Mouse (Mus musculus) liver, postnatal 0 days (tissue): Measurements from ENCODE around the gene Scarf1. TPM values are rescaled to one million over a fixed set of nuclear protein-coding genes. Genes with fewer than 3 reads are reported as not detected.

ENCODE experiments used
- ATAC-seq: fragments of 200-750 bp; cut with Nextera tagmentation; 2 replicates; pipeline ENCODE4 v1.8.0; 2017; ENCODE audit warnings: mild to moderate bottlenecking, moderate library complexity
- DNase-seq: peaks from one replicate; pipeline ENCODE4 v3.0.0-alpha.2; 2016
- H3K27ac ChIP-seq: fragments of 300-500 bp; sonication (generic); 2 replicates; pipeline ENCODE4 v1.5.1; 2014; ENCODE audit warnings: antibody characterized with exemption, moderate library complexity, mild to moderate bottlenecking, low read depth
- H3K27me3 ChIP-seq: fragments of 300-500 bp; sonication (generic); 2 replicates; pipeline ENCODE4 v1.6.1; 2014; ENCODE audit warnings: low read length, control low read depth, mixed read lengths; ENCODE audit not compliant: insufficient read depth
- H3K36me3 ChIP-seq: fragments of 300-500 bp; sonication (generic); replicated peaks from 2 replicates; pipeline ENCODE4 v1.6.1; 2014; ENCODE audit warnings: mild to moderate bottlenecking, control low read depth, low read length, moderate library complexity, mixed read lengths; ENCODE audit not compliant: insufficient read depth
- H3K4me1 ChIP-seq: fragments of 300-500 bp; sonication (generic); 2 replicates; pipeline ENCODE4 v1.6.1; 2014; ENCODE audit warnings: antibody characterized with exemption, mild to moderate bottlenecking, control low read depth; ENCODE audit not compliant: insufficient read depth
- H3K4me2 ChIP-seq: fragments of 300-500 bp; sonication (generic); 2 replicates; pipeline ENCODE4 v1.6.1; 2014; ENCODE audit warnings: low read depth, mild to moderate bottlenecking, low read length, moderate library complexity, mixed read lengths
- H3K4me3 ChIP-seq: fragments of 300-500 bp; sonication (generic); 2 replicates; pipeline ENCODE4 v1.5.1; 2014; ENCODE audit warnings: low read depth, low read length
- H3K9ac ChIP-seq: fragments of 300-500 bp; sonication (generic); replicated peaks from 2 replicates; pipeline ENCODE4 v1.6.1; 2014; ENCODE audit warnings: mild to moderate bottlenecking, moderate library complexity
- H3K9me3 ChIP-seq: fragments of 300-500 bp; sonication (generic); 2 replicates; pipeline ENCODE4 v1.6.1; 2016; ENCODE audit warnings: mild to moderate bottlenecking, control low read depth, low read length, mixed read lengths
- CTCF ChIP-seq: sonication (generic); IDR thresholded peaks from 2 replicates; pipeline ENCODE4 v1.5.1; 2016; ENCODE audit warnings: antibody characterized with exemption, low read depth
- EP300 ChIP-seq: IDR thresholded peaks from 2 replicates; pipeline ENCODE4 v1.6.1; 2016; ENCODE audit warnings: antibody characterized with exemption, low read depth, mild to moderate bottlenecking
- WGBS: fragments of 180-500 bp; shearing (Covaris S2); extraction: QIAGEN DNeasy Blood & Tissue Kit; methylation state at CpG from one replicate; pipeline ENCODE4 v1.1.7; 2014; ENCODE audit not compliant: insufficient replicate concordance; 5-methylcytosine and 5-hydroxymethylcytosine counted together
- microRNA counts: library from miRNA; unstranded; fragments of <30 nt; microRNA quantifications from one replicate; lab custom pipeline; 2015
- microRNA-seq: library from miRNA; unstranded; fragments of <30 nt; microRNA quantifications from one replicate; pipeline ENCODE4, GENCODE M21; 2016
- polyA plus RNA-seq: library from polyadenylated mRNA; unstranded; fragments of >200 nt; fragmentation: Nextera tagmentation; extraction: Ambion mirVana; gene quantifications from 2 replicates; pipeline ENCODE4 v1.2.1, GENCODE M21; 2015

Gene Scarf1
- polyA plus RNA-seq, 1 experiment from 2014 or later = 3.1 TPM

DNA sequence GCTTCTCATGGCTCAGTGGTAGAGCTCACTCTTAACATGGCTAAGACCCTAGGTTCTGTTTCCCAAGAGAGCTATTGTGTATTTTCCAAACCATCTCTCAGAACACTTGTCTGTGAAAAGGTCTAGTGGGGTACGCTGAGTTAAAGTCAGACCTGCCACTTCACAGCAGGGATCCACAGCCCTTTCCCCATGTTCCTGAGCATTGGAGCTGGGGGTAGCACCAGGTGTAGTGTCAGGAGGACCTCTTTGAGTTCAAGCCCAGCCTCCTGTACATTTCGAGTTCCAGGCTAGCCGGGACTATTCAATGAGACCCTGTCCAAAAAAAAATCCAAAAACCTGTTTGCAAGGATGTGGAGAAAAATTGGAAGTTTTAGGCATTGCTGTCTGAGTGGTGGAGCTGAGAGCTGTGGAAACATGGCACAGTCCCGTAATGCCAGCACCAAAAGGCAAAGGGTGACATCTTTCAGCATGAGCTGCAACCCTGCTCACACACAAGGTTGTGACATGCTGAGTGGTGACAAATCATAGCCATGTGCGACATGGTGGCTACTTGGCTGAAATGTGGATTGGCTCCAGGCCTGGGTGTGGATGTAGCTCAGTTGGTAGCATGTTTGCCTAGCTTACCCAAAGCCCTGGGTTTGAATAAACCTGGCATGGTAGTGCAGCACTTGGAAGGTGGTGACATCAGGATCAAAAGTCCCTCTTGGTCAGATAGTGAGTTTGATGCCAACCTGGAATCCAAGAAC is 61.2 kb downstream of the Scarf1 start:
- Histone ChIP-seq H3K9ac (no peak overlapping the region), H3K4me3 (no peak overlapping the region), H3K36me3 (no peaks in the 10 kb centered on the region), H3K9me3 (no peaks in the 10 kb centered on the region), H3K27ac (no peak overlapping the region), H3K4me2 (no peak overlapping the region), H3K4me1 (peaks cover 17% of the 10 kb centered on the region), H3K27me3 (0 out of 2 replicates have a peak, but pooled peaks cover 4% of the 10 kb centered on the region)
- ATAC-seq (no peak), DNase-seq (no peak)
- whole genome bisulfite sequencing = 72% methylated on average over 5 of the region's 5 CpGs
- TF ChIP-seq CTCF (no peak), EP300 (no peak)

GRCm38 (mm10) chr11:75575560-75576123 is 62.3 kb downstream of the Scarf1 start:
- Histone ChIP-seq H3K27me3 (0 out of 2 replicates have a peak, but pooled peaks cover 4% of the 10 kb centered on the region), H3K36me3 (no peaks in the 10 kb centered on the region), H3K27ac (no peak overlapping the region), H3K9ac (no peak overlapping the region), H3K4me2 (no peak overlapping the region), H3K4me3 (no peak overlapping the region), H3K4me1 (peaks cover 17% of the 10 kb centered on the region), H3K9me3 (no peaks in the 10 kb centered on the region)
- WGBS = 29% methylated on average over 9 of the region's 9 CpGs
- DNase-seq (no peak), ATAC-seq (no peak)
- TF ChIP-seq CTCF = no peak
- TF ChIP-seq EP300 = no peak

MicroRNAs encoded within 50 kb of the gene (microRNA counts, 519-probe panel; counts per million panel counts)
- microRNA mmu-miR-22 (lab: Ali Mortazavi, UCI) = 8,537 counts per million, percentile 95 among the panel's probes with 10 or more counts

Small RNAs within 50 kb of the gene (microRNA-seq; reads per million reads assigned to microRNA genes)
- 51,750 reads per million, percentile 99 among the genes with 10 or more reads in this experiment for gene Mir22
- gene Mir3971 = not detected

Other genes starting within 250 kb of the Scarf1 start
- gene Rpa1, start 165.2 kb upstream of the Scarf1 start, polyA plus RNA-seq = 43.5 and 49.3 TPM in 2 replicates
- 3.1 TPM in 2 replicates for gene Smyd4, start 165.1 kb upstream of the Scarf1 start, polyA plus RNA-seq
- 823 and 833 TPM in 2 replicates for gene Serpinf1, start 90.8 kb upstream of the Scarf1 start, polyA plus RNA-seq
- gene Serpinf2, start 73.9 kb upstream of the Scarf1 start, polyA plus RNA-seq = 975 and 1,049 TPM in 2 replicates
- gene Wdr81, start 58.8 kb upstream of the Scarf1 start, polyA plus RNA-seq = 8.4 and 9.5 TPM in 2 replicates
- 34.2 and 35.6 TPM in 2 replicates for gene Tlcd2, start 51.8 kb upstream of the Scarf1 start, polyA plus RNA-seq
- gene Prpf8, start 26.7 kb upstream of the Scarf1 start, polyA plus RNA-seq = 12.1 and 13.9 TPM in 2 replicates
- gene Rilp, start 3.4 kb upstream of the Scarf1 start, polyA plus RNA-seq = 13.2 and 13.4 TPM in 2 replicates
- gene Slc43a2, start 18.2 kb downstream of the Scarf1 start, polyA plus RNA-seq = 5.9 and 7.2 TPM in 2 replicates
- 30.1 and 36.7 TPM in 2 replicates for gene Pitpna, start 74.6 kb downstream of the Scarf1 start, polyA plus RNA-seq
- gene Inpp5k, start 117.4 kb downstream of the Scarf1 start, polyA plus RNA-seq = 16.7 TPM in 2 replicates
- gene Myo1c, start 137.0 kb downstream of the Scarf1 start, polyA plus RNA-seq = 19.4 and 22.4 TPM in 2 replicates
- gene Crk, start 165.7 kb downstream of the Scarf1 start, polyA plus RNA-seq = 35.0 and 36.0 TPM in 2 replicates
- 190 and 204 TPM in 2 replicates for gene Ywhae, start 219.3 kb downstream of the Scarf1 start, polyA plus RNA-seq